Mouse (Mus musculus) spleen, adult 2 months (tissue): ENCODE data around the gene Gbgt1. TPM values are rescaled to one million over a fixed set of nuclear protein-coding genes. Genes with fewer than 3 reads are reported as not detected.

ENCODE experiments used
- DNase-seq, 2 experiments: peaks; one replicate each; pipeline versions ENCODE4 v3.0.0 to v3.0.0-alpha.2; 2012 to 2021; ENCODE audit warnings: low spot score in 2 of 2, low read depth in 1 of 2
- H3K27ac ChIP-seq: fragments of 200-500 bp; 2 replicates; pipeline ENCODE4 v1.5.1; 2012; ENCODE audit warnings: low read length, inconsistent platforms; ENCODE audit not compliant: insufficient read depth
- H3K27me3 ChIP-seq: fragments of 200-500 bp; 2 replicates; pipeline ENCODE4 v1.6.1; 2012; ENCODE audit warnings: mild to moderate bottlenecking, moderate library complexity, low read length, inconsistent platforms; ENCODE audit not compliant: control insufficient read depth, insufficient read depth
- H3K36me3 ChIP-seq: fragments of 200-500 bp; 2 replicates; pipeline ENCODE4 v1.6.1; 2012; ENCODE audit warnings: mild to moderate bottlenecking, low read length, inconsistent platforms; ENCODE audit not compliant: control insufficient read depth, insufficient read depth
- H3K4me1 ChIP-seq: fragments of 200-500 bp; 2 replicates; pipeline ENCODE4 v1.6.1; 2011; ENCODE audit warnings: inconsistent platforms; ENCODE audit not compliant: control insufficient read depth, insufficient read depth, insufficient read length
- H3K4me3 ChIP-seq: fragments of 200-500 bp; 2 replicates; pipeline ENCODE4 v1.5.1; 2011; ENCODE audit warnings: mild to moderate bottlenecking, inconsistent platforms; ENCODE audit not compliant: insufficient read depth, insufficient read length; ENCODE audit errors: extremely low read depth
- CTCF ChIP-seq: fragments of 200-500 bp; IDR thresholded peaks from 2 replicates; pipeline ENCODE4 v1.5.1; 2011; ENCODE audit warnings: mild to moderate bottlenecking, inconsistent platforms; ENCODE audit not compliant: insufficient read depth, insufficient read length, insufficient replicate concordance; ENCODE audit errors: extremely low read depth
- POLR2A ChIP-seq: fragments of 200-500 bp; IDR thresholded peaks from 2 replicates; pipeline ENCODE4 v1.6.1; 2011; ENCODE audit warnings: low read depth, low read length, inconsistent platforms
- WGBS: fragments of 180-500 bp; shearing (Covaris S2); methylation state at CpG from one replicate; pipeline ENCODE4 v1.1.7; 2018; 5-methylcytosine and 5-hydroxymethylcytosine counted together
- polyA plus RNA-seq: library from polyadenylated mRNA; depleted of rRNA; stranded (reverse); fragments of >200 nt; gene quantifications from 2 replicates; pipeline ENCODE4 v1.2.3, GENCODE M21; 2012; rRNA removed

Gene Gbgt1
- polyA plus RNA-seq, 1 experiment: 3.7 TPM

DNA sequence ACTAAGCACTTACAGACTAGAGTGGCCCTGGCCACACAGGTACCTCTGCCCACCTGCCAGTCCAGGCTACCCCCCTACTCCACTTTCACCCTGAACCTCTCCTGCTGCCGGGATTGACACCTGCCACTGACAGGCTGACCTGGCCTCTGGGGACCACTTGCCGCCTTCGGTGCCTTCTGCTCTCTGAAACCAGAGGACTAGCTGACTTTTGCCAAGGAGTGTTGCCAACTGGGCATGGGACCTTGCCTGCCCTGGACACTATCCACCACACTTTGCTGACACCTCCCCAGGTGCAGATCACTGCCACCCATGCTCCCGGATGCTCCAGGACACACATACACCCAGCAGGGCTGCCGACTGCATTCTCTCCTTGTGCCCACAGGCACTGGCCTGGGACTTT is 55.6 kb downstream of the Gbgt1 start:
- no peak for DNase-seq
- TF ChIP-seq POLR2A (no peak), CTCF (no peak)
- no peaks in the 10 kb centered on the region; the same call in 1 of the 2 replicates for H3K4me1 ChIP-seq
- no peaks in the 10 kb centered on the region for H3K27me3 ChIP-seq
- no peak overlapping the region for H3K27ac ChIP-seq
- WGBS: 89% methylated on average over 5 of the region's 5 CpGs
- peaks cover 33% of the 10 kb centered on the region for H3K36me3 ChIP-seq
- H3K4me3 ChIP-seq: no peak overlapping the region

Other genes starting within 250 kb of the Gbgt1 start
- 0.39 and 0.81 TPM in 2 replicates for gene Ppp1r26, start 50.1 kb upstream of the Gbgt1 start, polyA plus RNA-seq
- gene 1700007K13Rik, start 30.6 kb upstream of the Gbgt1 start, polyA plus RNA-seq: not detected in 2 replicates
- 19.9 and 24.2 TPM in 2 replicates for gene Mrps2, start 28.8 kb upstream of the Gbgt1 start, polyA plus RNA-seq
- 0.46 TPM in 1 of 2 replicates, not detected in the other for gene Gm10134, start 9.2 kb downstream of the Gbgt1 start, polyA plus RNA-seq
- 36.6 and 43.4 TPM in 2 replicates for gene Ralgds, start 16.2 kb downstream of the Gbgt1 start, polyA plus RNA-seq
- gene Cel, start 66.5 kb downstream of the Gbgt1 start, polyA plus RNA-seq: 1,405 and 1,688 TPM in 2 replicates
- 13.3 and 15.4 TPM in 2 replicates for gene Gtf3c5, start 86.9 kb downstream of the Gbgt1 start, polyA plus RNA-seq
- 22.1 and 31.1 TPM in 2 replicates for gene Gfi1b, start 125.1 kb downstream of the Gbgt1 start, polyA plus RNA-seq
- gene Tsc1, start 144.3 kb downstream of the Gbgt1 start, polyA plus RNA-seq: 12.1 and 12.5 TPM in 2 replicates
- gene Spaca9, start 202.8 kb downstream of the Gbgt1 start, polyA plus RNA-seq: 2.4 and 5.0 TPM in 2 replicates
- 0.69 and 0.94 TPM in 2 replicates for gene Ak8, start 203.3 kb downstream of the Gbgt1 start, polyA plus RNA-seq